Mouse (Mus musculus): Measurements from ENCODE around the gene Dennd1a. TPM values are rescaled to one million over a fixed set of nuclear protein-coding genes. Genes with fewer than 3 reads are reported as not detected.

Gene Dennd1a
- polyA plus RNA-seq, 1 experiment from 2014 or later: 11.5 TPM

GRCm38 (mm10) chr2:38085058-38085457, 202.1 kb downstream of the Dennd1a start:
- TF ChIP-seq CTCF (IDR thresholded peaks at IDR 0.05; ENCODE audit: low read depth): no peak
- WGBS: 49% methylated on average over 2 of the region's 2 CpGs
- no peak overlapping the region for H3K9ac ChIP-seq
- ATAC-seq (ENCODE audit: insufficient read depth) (no peak), DNase-seq (no peak)
- H3K36me3 ChIP-seq (ENCODE audit: insufficient read depth): no peaks in the 10 kb centered on the region
- H3K4me2 ChIP-seq: no peak overlapping the region
- no peaks in the 10 kb centered on the region for H3K4me1 ChIP-seq (ENCODE audit: insufficient read depth)
- H3K27me3 ChIP-seq (ENCODE audit: insufficient read depth, low read length): no peaks in the 10 kb centered on the region
- no peak overlapping the region for H3K27ac ChIP-seq (ENCODE audit: low read depth)
- H3K4me3 ChIP-seq (ENCODE audit: low read depth, low read length): no peak overlapping the region
- no peaks in the 10 kb centered on the region for H3K9me3 ChIP-seq (ENCODE audit: low read depth, low read length)

- no peak for TF ChIP-seq CTCF (IDR thresholded peaks at IDR 0.05; ENCODE audit: low read depth)
- H3K9me3 ChIP-seq (ENCODE audit: low read depth, low read length): no peaks in the 10 kb centered on the region
- no peak overlapping the region for H3K27ac ChIP-seq (ENCODE audit: low read depth)
- H3K4me1 ChIP-seq (ENCODE audit: insufficient read depth): no peaks in the 10 kb centered on the region
- WGBS: 73% methylated on average over 3 of the region's 3 CpGs
- DNase-seq (no peak), ATAC-seq (ENCODE audit: insufficient read depth) (no peak)
- no peak overlapping the region for H3K9ac ChIP-seq
- no peak overlapping the region for H3K4me2 ChIP-seq
- H3K4me3 ChIP-seq (ENCODE audit: low read depth, low read length): no peak overlapping the region
- H3K27me3 ChIP-seq (ENCODE audit: insufficient read depth, low read length): no peaks in the 10 kb centered on the region
- H3K36me3 ChIP-seq (ENCODE audit: insufficient read depth): no peaks in the 10 kb centered on the region
These were observed 203.9 kb downstream of the Dennd1a start for GRCm38 (mm10) chr2:38083251-38083650.

DNA sequence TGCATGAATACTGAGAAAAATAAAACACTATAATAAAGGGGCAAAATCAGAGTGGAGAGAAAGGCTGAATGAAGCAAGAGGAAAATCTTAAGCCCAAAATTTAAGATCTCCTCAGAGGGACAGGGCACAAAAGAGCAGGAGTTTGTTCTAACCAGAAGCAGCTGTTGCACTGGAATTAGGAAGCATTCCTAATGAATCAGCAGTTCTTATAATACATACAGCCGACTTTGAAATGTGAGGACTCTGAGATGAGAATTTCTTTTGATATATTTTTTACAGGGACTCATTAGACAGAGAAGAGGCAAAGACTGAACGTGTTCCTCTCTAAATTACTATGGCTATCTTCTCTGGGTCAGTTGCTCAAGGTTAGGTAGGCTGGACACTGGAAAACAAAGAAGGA, 212.7 kb downstream of the Dennd1a start:
- no peak overlapping the region for H3K27ac ChIP-seq (ENCODE audit: low read depth)
- H3K4me1 ChIP-seq (ENCODE audit: insufficient read depth): no peaks in the 10 kb centered on the region
- 54% methylated on average over 2 of the region's 2 CpGs for WGBS
- H3K4me3 ChIP-seq (ENCODE audit: low read depth, low read length): no peak overlapping the region
- no peaks in the 10 kb centered on the region for H3K27me3 ChIP-seq (ENCODE audit: insufficient read depth, low read length)
- no peak overlapping the region for H3K4me2 ChIP-seq
- no peaks in the 10 kb centered on the region; the same call in 1 of the 2 replicates for H3K9me3 ChIP-seq (ENCODE audit: low read depth, low read length)
- no peak overlapping the region for H3K9ac ChIP-seq
- ATAC-seq (ENCODE audit: insufficient read depth): no peak
- DNase-seq: no peak
- no peaks in the 10 kb centered on the region for H3K36me3 ChIP-seq (ENCODE audit: insufficient read depth)
- no peak for TF ChIP-seq CTCF (IDR thresholded peaks at IDR 0.05; ENCODE audit: low read depth)

GRCm38 (mm10) chr2:38072061-38072460, 215.1 kb downstream of the Dennd1a start:
- H3K9ac ChIP-seq: no peak overlapping the region
- no peaks in the 10 kb centered on the region; the same call in 1 of the 2 replicates for H3K9me3 ChIP-seq (ENCODE audit: low read depth, low read length)
- no peak for TF ChIP-seq CTCF (IDR thresholded peaks at IDR 0.05; ENCODE audit: low read depth)
- DNase-seq (no peak), ATAC-seq (ENCODE audit: insufficient read depth) (no peak)
- H3K4me1 ChIP-seq (ENCODE audit: insufficient read depth): no peaks in the 10 kb centered on the region
- no peak overlapping the region for H3K27ac ChIP-seq (ENCODE audit: low read depth)
- no peak overlapping the region for H3K4me2 ChIP-seq
- no peaks in the 10 kb centered on the region for H3K27me3 ChIP-seq (ENCODE audit: insufficient read depth, low read length)
- no peaks in the 10 kb centered on the region for H3K36me3 ChIP-seq (ENCODE audit: insufficient read depth)
- no peak overlapping the region for H3K4me3 ChIP-seq (ENCODE audit: low read depth, low read length)

DNA sequence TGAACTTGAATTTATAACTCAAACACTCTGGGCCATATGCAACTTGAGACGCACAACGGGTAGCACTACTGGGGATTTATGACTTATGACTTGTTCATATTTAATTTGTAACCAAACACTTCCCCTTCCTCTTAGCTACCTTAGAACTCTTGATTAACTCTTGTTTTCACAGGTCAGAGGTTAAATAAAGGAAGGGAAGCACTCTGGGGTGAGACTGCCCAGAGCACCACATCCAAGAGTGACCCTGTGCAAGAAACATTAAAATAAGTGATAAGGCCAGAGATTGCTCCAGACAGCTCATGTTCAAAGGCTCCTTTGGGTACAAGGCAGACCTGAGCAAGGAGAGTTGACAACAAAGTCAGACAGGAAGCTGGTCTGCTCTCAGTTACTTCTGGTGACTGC, 219.0 kb downstream of the Dennd1a start:
- H3K4me1 ChIP-seq (ENCODE audit: insufficient read depth): no peaks in the 10 kb centered on the region
- TF ChIP-seq CTCF (IDR thresholded peaks at IDR 0.05; ENCODE audit: low read depth): no peak
- H3K27me3 ChIP-seq (ENCODE audit: insufficient read depth, low read length): no peaks in the 10 kb centered on the region
- DNase-seq (peak; percentile 11), ATAC-seq (ENCODE audit: insufficient read depth) (no peak; the same call in 1 of the 2 replicates)
- no peaks in the 10 kb centered on the region; the same call in 1 of the 2 replicates for H3K9me3 ChIP-seq (ENCODE audit: low read depth, low read length)
- no peaks in the 10 kb centered on the region for H3K36me3 ChIP-seq (ENCODE audit: insufficient read depth)
- no peak overlapping the region for H3K4me2 ChIP-seq
- WGBS: 12% methylated on average over 2 of the region's 2 CpGs
- no peak overlapping the region for H3K4me3 ChIP-seq (ENCODE audit: low read depth, low read length)
- 0 out of 2 replicates have a peak overlapping the region, but pooled peaks have one; percentile 2 for H3K27ac ChIP-seq (ENCODE audit: low read depth)
- H3K9ac ChIP-seq: no peak overlapping the region

DNA sequence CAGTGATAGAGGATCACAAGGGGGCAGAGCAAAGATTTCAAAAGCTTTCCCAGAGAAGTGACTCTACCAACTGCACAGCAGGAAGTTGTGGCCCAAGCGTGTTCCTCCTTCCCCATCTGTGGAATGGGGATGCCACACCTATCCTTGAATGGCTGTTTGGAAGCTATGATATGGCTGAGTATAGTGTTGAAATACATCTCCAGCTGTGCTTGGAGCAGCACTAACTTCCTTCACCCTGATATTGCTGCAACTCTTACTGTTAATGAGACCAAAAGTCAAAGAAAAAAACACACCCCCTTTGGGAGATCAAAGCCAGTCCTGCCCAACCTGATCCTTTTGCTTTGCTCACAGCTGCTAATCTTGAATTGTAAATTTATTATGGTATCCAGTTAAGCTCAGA, 221.3 kb downstream of the Dennd1a start:
- no peak for ATAC-seq (ENCODE audit: insufficient read depth)
- no peak for TF ChIP-seq CTCF (IDR thresholded peaks at IDR 0.05; ENCODE audit: low read depth)
- H3K27ac ChIP-seq (ENCODE audit: low read depth): no peak overlapping the region
- no peaks in the 10 kb centered on the region for H3K4me1 ChIP-seq (ENCODE audit: insufficient read depth)
- H3K4me2 ChIP-seq: no peak overlapping the region
- no peaks in the 10 kb centered on the region; the same call in 1 of the 2 replicates for H3K9me3 ChIP-seq (ENCODE audit: low read depth, low read length)
- no peaks in the 10 kb centered on the region for H3K27me3 ChIP-seq (ENCODE audit: insufficient read depth, low read length)
- no peaks in the 10 kb centered on the region for H3K36me3 ChIP-seq (ENCODE audit: insufficient read depth)
- DNase-seq: no peak
- no peak overlapping the region for H3K4me3 ChIP-seq (ENCODE audit: low read depth, low read length)
- WGBS: 57% methylated on average over 1 of the region's 1 CpGs
- no peak overlapping the region for H3K9ac ChIP-seq

- H3K9ac ChIP-seq: no peak overlapping the region
- H3K27ac ChIP-seq (ENCODE audit: low read depth): no peak overlapping the region
- TF ChIP-seq CTCF (IDR thresholded peaks at IDR 0.05; ENCODE audit: low read depth): no peak
- 50% methylated on average over 3 of the region's 3 CpGs for WGBS
- H3K4me2 ChIP-seq: no peak overlapping the region
- no peak overlapping the region for H3K4me3 ChIP-seq (ENCODE audit: low read depth, low read length)
- no peak for DNase-seq
- H3K36me3 ChIP-seq (ENCODE audit: insufficient read depth): no peaks in the 10 kb centered on the region
- ATAC-seq (ENCODE audit: insufficient read depth): no peak
- no peaks in the 10 kb centered on the region for H3K4me1 ChIP-seq (ENCODE audit: insufficient read depth)
- no peaks in the 10 kb centered on the region for H3K27me3 ChIP-seq (ENCODE audit: insufficient read depth, low read length)
- no peaks in the 10 kb centered on the region for H3K9me3 ChIP-seq (ENCODE audit: low read depth, low read length)
These were observed 222.9 kb downstream of the Dennd1a start for GRCm38 (mm10) chr2:38064266-38064665.

DNA sequence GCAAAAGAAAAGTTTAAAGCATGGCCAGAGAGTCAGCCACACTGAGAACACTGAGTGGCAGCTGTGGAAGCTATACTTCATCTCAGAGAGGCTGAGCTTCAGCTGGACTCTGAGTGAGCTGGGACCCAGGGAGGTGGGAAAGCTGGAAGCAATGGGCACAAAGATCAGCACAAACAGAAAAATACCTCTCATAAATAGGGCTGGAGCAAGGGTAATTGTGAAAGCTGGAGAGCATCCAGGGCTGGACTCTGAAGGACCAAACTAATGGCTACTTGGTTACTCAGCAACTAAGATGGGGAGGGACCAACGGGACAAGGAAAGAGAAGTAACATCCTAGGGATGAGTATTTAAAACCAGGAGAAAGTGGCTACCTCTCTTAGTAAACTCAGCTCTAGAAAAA, 225.0 kb downstream of the Dennd1a start:
- Histone ChIP-seq H3K27ac (ENCODE audit: low read depth) (no peak overlapping the region), H3K9ac (no peak overlapping the region), H3K4me3 (ENCODE audit: low read depth, low read length) (no peak overlapping the region), H3K36me3 (ENCODE audit: insufficient read depth) (no peaks in the 10 kb centered on the region), H3K9me3 (ENCODE audit: low read depth, low read length) (no peaks in the 10 kb centered on the region), H3K4me2 (no peak overlapping the region), H3K4me1 (ENCODE audit: insufficient read depth) (no peaks in the 10 kb centered on the region), H3K27me3 (ENCODE audit: insufficient read depth, low read length) (no peaks in the 10 kb centered on the region)
- WGBS: 77% methylated on average over 1 of the region's 1 CpGs
- no peak for DNase-seq
- no peak for TF ChIP-seq CTCF (IDR thresholded peaks at IDR 0.05; ENCODE audit: low read depth)
- no peak for ATAC-seq (ENCODE audit: insufficient read depth)
